In genomic region chr6:81724601-81725545, GRCm38 (mm10) we compare ENCODE assay signal across 21 mouse cellular contexts.
DNase-seq lines count a peak whose midpoint lies in the region; ATAC-seq lines count a peak whose summit lies in the region.
"Had no signal": no experiment of that assay in that cellular context is flagged by ENCODE, and none has a peak within 500 bp of the region (broad histone marks: within the 10 kb centered on the region; RNA-seq: fewer than 3 reads in every experiment).

No protein-coding gene starts in this region.

- H3K4me2 ChIP-seq in forebrain, embryonic 13.5 days = no peak overlapping the region
- no peak overlapping the region for H3K4me2 ChIP-seq in forebrain, embryonic 16.5 days (ENCODE audit: low read length)
- no peak overlapping the region for H3K4me2 ChIP-seq in neural tube, embryonic 13.5 days
- H3K4me2 ChIP-seq: intestine, embryonic 15.5 days; kidney, embryonic 15.5 days; limb, embryonic 13.5 days; liver, embryonic 15.5 days had no signal

- no peak overlapping the region for H3K4me3 ChIP-seq in forebrain, embryonic 13.5 days
- no peak overlapping the region for H3K4me3 ChIP-seq in forebrain, embryonic 16.5 days (replicated peaks; ENCODE audit: low read length)
- H3K4me3 ChIP-seq in neural tube, embryonic 13.5 days = no peak overlapping the region
- H3K4me3 ChIP-seq: heart, embryonic 10.5 days; intestine, embryonic 15.5 days; kidney, embryonic 15.5 days; limb, embryonic 13.5 days; liver, embryonic 15.5 days had no signal

- no peaks in the 10 kb centered on the region for H3K36me3 ChIP-seq in forebrain, embryonic 13.5 days (ENCODE audit: poor library complexity, severe bottlenecking)
- H3K36me3 ChIP-seq in forebrain, embryonic 16.5 days (ENCODE audit: control insufficient read depth, insufficient read depth) = no peaks in the 10 kb centered on the region
- no peaks in the 10 kb centered on the region for H3K36me3 ChIP-seq in neural tube, embryonic 13.5 days
- H3K36me3 ChIP-seq: G1E; heart, embryonic 10.5 days; intestine, embryonic 15.5 days; kidney, embryonic 15.5 days; limb, embryonic 13.5 days; liver, embryonic 15.5 days had no signal

- peaks cover 9% of the 10 kb centered on the region for H3K4me1 ChIP-seq in forebrain, embryonic 13.5 days
- H3K4me1 ChIP-seq in forebrain, embryonic 16.5 days (replicated peaks; ENCODE audit: control insufficient read depth, insufficient read depth, low read length) = peaks cover 3% of the 10 kb centered on the region; the same call in 1 of the 2 replicates
- H3K4me1 ChIP-seq in neural tube, embryonic 13.5 days (replicated peaks) = 0 out of 2 replicates have a peak, but pooled peaks cover 9% of the 10 kb centered on the region
- H3K4me1 ChIP-seq: intestine, embryonic 15.5 days; kidney, embryonic 15.5 days; limb, embryonic 13.5 days; liver, embryonic 15.5 days had no signal

- no peak overlapping the region for H3K9ac ChIP-seq in forebrain, embryonic 13.5 days
- H3K9ac ChIP-seq in forebrain, embryonic 16.5 days (replicated peaks; ENCODE audit: low read depth, low read length) = no peak overlapping the region
- H3K9ac ChIP-seq in neural tube, embryonic 13.5 days = no peak overlapping the region
- H3K9ac ChIP-seq: intestine, embryonic 15.5 days; kidney, embryonic 15.5 days; limb, embryonic 13.5 days; liver, embryonic 15.5 days had no signal

- H3K27me3 ChIP-seq in forebrain, embryonic 13.5 days = no peaks in the 10 kb centered on the region
- H3K27me3 ChIP-seq in forebrain, embryonic 16.5 days (replicated peaks; ENCODE audit: control insufficient read depth, insufficient read depth, low read length) = no peaks in the 10 kb centered on the region
- no peaks in the 10 kb centered on the region for H3K27me3 ChIP-seq in neural tube, embryonic 13.5 days
- H3K27me3 ChIP-seq: intestine, embryonic 15.5 days; kidney, embryonic 15.5 days; limb, embryonic 13.5 days; liver, embryonic 15.5 days had no signal

- 60% methylated on average over 4 of the region's 4 CpGs for WGBS in forebrain, embryonic 13.5 days
- WGBS in forebrain, embryonic 16.5 days = 37% methylated on average over 4 of the region's 4 CpGs
- WGBS in neural tube, embryonic 13.5 days = 24% methylated on average over 4 of the region's 4 CpGs

- H3K9me3 ChIP-seq in forebrain, embryonic 13.5 days (replicated peaks) = no peaks in the 10 kb centered on the region
- H3K9me3 ChIP-seq in forebrain, embryonic 16.5 days (ENCODE audit: control insufficient read depth, low read length) = no peaks in the 10 kb centered on the region
- H3K9me3 ChIP-seq in neural tube, embryonic 13.5 days = no peaks in the 10 kb centered on the region
- H3K9me3 ChIP-seq: heart, embryonic 10.5 days; intestine, embryonic 15.5 days; kidney, embryonic 15.5 days; limb, embryonic 13.5 days; liver, embryonic 15.5 days had no signal

- peak; percentile 28 for DNase-seq in layer of hippocampus, adult 9-11 months
- no peak for DNase-seq in layer of hippocampus, postnatal 10 days (ENCODE audit: low spot score in 2 of 2)
- no peak for DNase-seq in kidney, adult 18-20 months
- no peak for DNase-seq in ovary, postnatal 14 days (ENCODE audit: low spot score)
- DNase-seq: cerebellum, adult 11 months; cerebellum, postnatal 14 days; gastrocnemius, postnatal 36 days; heart, postnatal 10 days; lung, postnatal 10 days; right cerebral cortex, postnatal 25 days had no signal

- no peak overlapping the region for H3K27ac ChIP-seq in forebrain, embryonic 13.5 days
- H3K27ac ChIP-seq in forebrain, embryonic 16.5 days (ENCODE audit: low read length) = no peak overlapping the region
- H3K27ac ChIP-seq in neural tube, embryonic 13.5 days (replicated peaks) = no peak overlapping the region
- H3K27ac ChIP-seq: heart, embryonic 10.5 days; intestine, embryonic 15.5 days; kidney, embryonic 15.5 days; limb, embryonic 13.5 days; liver, embryonic 15.5 days; stomach, postnatal 0 days had no signal

- ATAC-seq in forebrain, embryonic 13.5 days = peak; percentile 68; the same call in 1 of the 2 replicates
- peak; percentile 73 for ATAC-seq in forebrain, embryonic 16.5 days
- peak; percentile 78 for ATAC-seq in neural tube, embryonic 13.5 days (ENCODE audit: low read depth)
- ATAC-seq: CD4-positive, CD25-positive, alpha-beta regulatory T cell, adult 4 months; intestine, embryonic 15.5 days had no signal
